Mouse (Mus musculus): ENCODE results near the gene Nr0b2.

- TF ChIP-seq CTCF (IDR thresholded peaks at IDR 0.05; ENCODE audit: low read depth, low read length) (no peak), GATA1 (IDR thresholded peaks at IDR 0.05; ENCODE audit: borderline replicate concordance, low read length) (no peak), TAL1 (conservative IDR thresholded peaks at IDR 0.05; ENCODE audit: low read depth, low read length) (no peak), POLR2AphosphoS5 (IDR thresholded peaks at IDR 0.05; ENCODE audit: insufficient replicate concordance, low read depth, low read length) (no peak), GATA2 (IDR thresholded peaks at IDR 0.05; ENCODE audit: borderline replicate concordance, low read depth, low read length) (no peak)
Observed at GRCm38 (mm10) chr4:133561622-133562021, 8.4 kb downstream of the Nr0b2 start.
